Mouse (Mus musculus) thymus, adult 2 months (tissue): Measurements from ENCODE around the gene Rsph14. TPM values are rescaled to one million over a fixed set of nuclear protein-coding genes. Genes with fewer than 3 reads are reported as not detected.

Source experiments
- DNase-seq: peaks from one replicate; pipeline ENCODE4 v3.0.0; 2021
- H3K27ac ChIP-seq: fragments of 200-500 bp; 2 replicates; pipeline ENCODE4 v1.5.1; 2012; ENCODE audit warnings: low read length, control low read depth; ENCODE audit not compliant: control insufficient read depth, insufficient read depth
- H3K27me3 ChIP-seq: fragments of 200-500 bp; 2 replicates; pipeline ENCODE4 v1.6.1; 2012; ENCODE audit warnings: mild to moderate bottlenecking, low read length, moderate library complexity, mixed read lengths; ENCODE audit not compliant: control insufficient read depth, insufficient read depth
- H3K36me3 ChIP-seq: fragments of 200-500 bp; 2 replicates; pipeline ENCODE4 v1.6.1; 2012; ENCODE audit warnings: mild to moderate bottlenecking, low read length, moderate library complexity; ENCODE audit not compliant: control insufficient read depth, insufficient read depth
- H3K4me1 ChIP-seq: fragments of 200-500 bp; replicated peaks from 2 replicates; pipeline ENCODE4 v1.6.1; 2012; ENCODE audit warnings: low read length; ENCODE audit not compliant: control insufficient read depth, insufficient read depth
- H3K4me3 ChIP-seq: fragments of 200-500 bp; 2 replicates; pipeline ENCODE4 v1.5.1; 2012; ENCODE audit warnings: mild to moderate bottlenecking, low read length, control low read depth, moderate library complexity; ENCODE audit not compliant: control insufficient read depth, insufficient read depth
- CTCF ChIP-seq: fragments of 200-500 bp; IDR thresholded peaks from 2 replicates; pipeline ENCODE4 v1.5.1; 2012; ENCODE audit warnings: mild to moderate bottlenecking, control low read depth, low read length, moderate library complexity, borderline replicate concordance; ENCODE audit not compliant: control insufficient read depth, poor library complexity, insufficient read depth; ENCODE audit errors: extremely low read depth
- POLR2A ChIP-seq: fragments of 200-500 bp; IDR thresholded peaks from 2 replicates; pipeline ENCODE4 v1.6.1; 2012; ENCODE audit warnings: mild to moderate bottlenecking, low read length, control low read depth, moderate library complexity; ENCODE audit not compliant: control insufficient read depth, poor library complexity, insufficient read depth; ENCODE audit errors: extremely low read depth
- WGBS: fragments of 180-500 bp; shearing (Covaris S2); methylation state at CpG from one replicate; pipeline ENCODE4 v1.1.7; 2018; 5-methylcytosine and 5-hydroxymethylcytosine counted together
- polyA plus RNA-seq: library from polyadenylated mRNA; depleted of rRNA; stranded (reverse); fragments of >200 nt; gene quantifications from 2 replicates; pipeline ENCODE4 v1.2.3, GENCODE M21; 2012

The Rsph14 gene
- polyA plus RNA-seq, 1 experiment, result not detected

DNA sequence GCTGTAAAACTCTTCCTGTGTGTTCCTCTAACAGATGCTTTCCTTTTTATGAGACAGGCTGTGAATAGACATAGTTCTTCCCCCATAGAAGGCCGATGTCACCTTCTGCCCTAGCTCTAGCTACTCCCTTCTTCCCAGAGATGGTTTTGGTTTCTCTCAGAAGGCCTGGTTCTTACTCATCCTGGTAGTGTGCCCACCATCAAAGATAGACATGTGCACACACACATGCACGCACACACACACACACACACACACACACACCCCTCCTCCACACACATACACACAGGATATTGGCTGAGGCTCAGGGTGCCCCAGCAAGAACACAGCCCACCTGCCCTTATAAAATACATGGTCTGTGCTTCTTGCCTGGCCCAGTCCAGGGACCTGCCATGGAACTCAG lies 63.1 kb downstream of the Rsph14 start:
- no peaks in the 10 kb centered on the region for H3K36me3 ChIP-seq
- H3K27ac ChIP-seq, result no peak overlapping the region
- peaks cover 4% of the 10 kb centered on the region; the same call in 1 of the 2 replicates for H3K4me1 ChIP-seq
- H3K27me3 ChIP-seq, result no peaks in the 10 kb centered on the region
- 91% methylated on average over 2 of the region's 2 CpGs for WGBS
- TF ChIP-seq CTCF, result no peak
- TF ChIP-seq POLR2A, result no peak
- DNase-seq, result no peak
- H3K4me3 ChIP-seq, result no peak overlapping the region

DNA sequence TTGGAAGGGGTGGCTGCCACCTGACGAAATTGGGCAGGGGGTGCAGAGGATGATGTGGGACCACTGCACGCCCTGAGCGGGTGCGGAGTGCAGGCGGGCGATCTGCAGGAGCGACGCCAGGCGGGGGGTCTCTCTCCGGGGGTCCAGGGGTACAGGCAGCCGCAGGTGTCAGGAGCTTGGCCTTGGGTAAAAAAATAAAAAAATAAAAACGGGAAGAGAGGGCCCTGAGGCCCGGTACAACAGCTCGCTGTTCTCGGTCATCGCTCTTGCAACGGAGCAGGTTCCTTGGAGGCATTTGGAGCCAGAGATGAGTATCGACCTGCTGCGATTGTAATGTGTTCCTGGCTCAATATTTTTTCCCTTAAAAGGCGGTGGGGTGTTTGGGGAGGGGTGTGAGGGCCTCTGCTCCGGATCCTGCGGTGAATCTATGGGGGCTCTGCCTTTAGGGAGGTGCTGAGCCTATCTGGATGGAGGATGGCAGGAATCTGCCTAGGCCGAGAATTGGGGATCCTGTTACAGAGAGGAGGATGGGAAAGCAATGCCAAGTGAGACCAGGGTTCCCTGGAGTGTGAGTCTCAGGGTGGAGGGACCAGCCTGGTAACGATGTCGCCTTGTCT lies 64.6 kb downstream of the Rsph14 start:
- WGBS, result 23% methylated on average over 25 of the region's 25 CpGs
- no peak for DNase-seq

DNA sequence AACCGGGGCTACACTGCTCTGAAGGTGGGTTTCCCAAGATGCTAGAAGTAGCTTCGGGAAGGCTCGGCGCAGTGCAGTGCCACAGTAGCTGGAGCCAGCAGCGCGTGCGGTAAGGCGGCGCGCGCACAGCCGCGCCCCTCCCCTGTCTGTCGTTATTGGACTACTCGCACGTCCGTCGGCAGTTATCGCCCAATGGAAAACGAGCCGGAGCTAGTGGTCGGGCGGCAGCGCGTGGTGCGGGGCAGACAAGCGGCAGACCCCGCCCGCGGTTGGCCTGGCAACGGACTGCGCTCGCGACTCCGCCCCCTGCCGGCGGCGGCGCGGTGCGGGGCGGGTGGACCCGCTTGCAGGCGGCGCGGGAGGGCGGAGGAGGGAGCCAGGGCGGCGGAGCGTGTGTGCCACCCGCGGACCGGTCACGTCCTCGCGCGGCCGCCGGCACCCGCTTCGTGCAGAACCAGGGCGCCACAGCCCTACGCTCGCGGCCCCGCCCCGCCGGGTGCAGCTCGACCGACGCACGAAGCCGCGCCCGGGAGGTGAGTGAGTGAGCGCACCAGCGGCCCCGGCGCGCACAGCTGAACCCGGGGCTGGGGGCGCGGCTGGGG lies 65.4 kb downstream of the Rsph14 start, which contains the start of gene Gnaz:
Gene Gnaz (plus strand): TSS at position 328 of the 602 bp plus-strand sequence.
- TF ChIP-seq POLR2A (0 out of 2 replicates have a peak, but pooled peaks have one; percentile 22), CTCF (peak; percentile 91)
- Histone ChIP-seq H3K36me3 (no peaks in the 10 kb centered on the region), H3K27me3 (no peaks in the 10 kb centered on the region), H3K4me3 (peak within 1 kb of the TSS; percentile 44), H3K4me1 (peaks cover 4% of the 10 kb centered on the region; the same call in 1 of the 2 replicates), H3K27ac (no peak within 1 kb of the TSS)
- DNase-seq, result peak; percentile 95
- WGBS, result under 1% methylated on average over 83 of the region's 83 CpGs

More for the DNA sequence above, 64.6 kb downstream of the Rsph14 start:
- Histone ChIP-seq H3K27me3 (no peaks in the 10 kb centered on the region), H3K4me1 (peaks cover 4% of the 10 kb centered on the region; the same call in 1 of the 2 replicates), H3K4me3 (peak overlapping the region; percentile 44; the same call in 1 of the 2 replicates), H3K27ac (no peak overlapping the region), H3K36me3 (no peaks in the 10 kb centered on the region)
- no peak for TF ChIP-seq CTCF

DNA sequence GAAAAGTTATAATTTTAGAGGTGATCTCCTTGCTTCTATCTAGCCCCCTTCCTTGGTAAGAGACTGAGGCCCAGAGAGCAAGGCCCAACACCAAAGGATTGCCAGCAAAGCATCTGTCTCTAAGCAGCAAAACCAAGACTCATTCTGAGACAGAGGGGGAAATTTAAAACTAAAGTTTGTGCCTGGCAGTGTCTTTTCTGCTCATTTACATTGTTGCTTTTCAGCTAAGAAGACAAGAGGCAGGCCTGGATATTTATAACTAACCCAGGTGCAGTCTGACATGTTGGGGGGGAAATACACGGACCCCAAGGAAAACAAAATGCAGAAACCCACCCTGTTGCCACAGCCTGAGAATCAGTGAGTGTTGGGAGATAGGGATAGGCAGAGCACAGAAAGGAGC lies 68.0 kb downstream of the Rsph14 start:
- Histone ChIP-seq H3K36me3 (no peaks in the 10 kb centered on the region), H3K27me3 (no peaks in the 10 kb centered on the region), H3K4me1 (peaks cover 4% of the 10 kb centered on the region; the same call in 1 of the 2 replicates), H3K27ac (no peak overlapping the region), H3K4me3 (no peak overlapping the region)
- DNase-seq, result no peak
- TF ChIP-seq CTCF (no peak), POLR2A (no peak)
- WGBS, result 86% methylated on average over 1 of the region's 1 CpGs

DNA sequence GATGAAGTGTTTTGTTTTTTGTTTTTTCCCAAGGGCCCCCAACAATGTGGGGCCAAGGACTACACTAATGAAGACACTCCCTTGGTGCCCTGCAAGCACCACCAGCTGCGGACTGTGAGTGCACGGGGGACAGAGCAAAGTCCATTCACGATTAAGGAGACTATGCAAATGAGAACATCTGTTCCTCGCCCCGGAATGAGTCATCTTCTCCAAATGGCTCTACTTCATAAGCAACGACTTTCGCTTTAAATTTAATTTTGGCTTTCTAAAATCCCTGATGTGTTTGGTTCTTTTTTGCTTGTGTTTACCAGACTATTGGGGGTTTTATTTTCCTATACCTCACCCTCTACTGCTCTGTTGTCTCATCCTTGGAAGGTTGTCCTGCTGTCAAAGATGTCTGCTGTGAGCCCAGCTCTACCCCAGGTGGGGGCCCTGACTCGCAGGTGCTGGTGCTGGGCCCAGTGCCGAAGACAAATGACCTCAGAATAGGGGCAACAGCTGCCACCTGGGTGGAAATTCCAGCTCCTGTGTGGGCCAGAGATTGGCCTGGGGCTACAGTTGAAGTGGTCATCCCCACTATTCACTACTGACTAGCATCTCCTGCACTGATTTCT lies 79.4 kb downstream of the Rsph14 start:
- H3K36me3 ChIP-seq, result no peaks in the 10 kb centered on the region
- no peaks in the 10 kb centered on the region for H3K4me1 ChIP-seq
- H3K27me3 ChIP-seq, result no peaks in the 10 kb centered on the region
- H3K27ac ChIP-seq, result no peak overlapping the region
- 71% methylated on average over 9 of the region's 9 CpGs for WGBS
- no peak overlapping the region for H3K4me3 ChIP-seq
- DNase-seq, result no peak
- no peak for TF ChIP-seq CTCF
- TF ChIP-seq POLR2A, result no peak

DNA sequence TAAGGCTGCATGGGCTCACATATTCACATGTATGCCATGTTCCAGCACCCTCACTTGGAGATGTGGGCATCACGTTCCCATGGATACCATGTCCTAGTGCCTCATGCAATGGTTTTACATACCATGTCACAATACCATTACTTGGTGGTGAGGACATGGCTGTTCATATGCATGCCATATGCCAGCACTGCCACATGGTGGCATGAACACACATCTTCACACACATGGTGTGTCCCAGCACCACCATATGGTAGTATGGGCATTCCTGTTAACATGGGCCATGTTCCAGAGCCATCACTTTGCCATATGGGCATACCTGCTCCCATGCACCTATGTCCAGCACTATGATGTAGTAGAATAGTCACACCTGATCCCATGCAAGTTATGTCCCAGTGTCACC lies 91.6 kb downstream of the Rsph14 start:
- TF ChIP-seq CTCF (no peak), POLR2A (no peak)
- Histone ChIP-seq H3K4me1 (no peaks in the 10 kb centered on the region), H3K27me3 (no peaks in the 10 kb centered on the region), H3K36me3 (no peaks in the 10 kb centered on the region), H3K4me3 (no peak overlapping the region), H3K27ac (no peak overlapping the region)
- DNase-seq, result no peak
- 100% methylated on average over 1 of the region's 1 CpGs for WGBS

DNA sequence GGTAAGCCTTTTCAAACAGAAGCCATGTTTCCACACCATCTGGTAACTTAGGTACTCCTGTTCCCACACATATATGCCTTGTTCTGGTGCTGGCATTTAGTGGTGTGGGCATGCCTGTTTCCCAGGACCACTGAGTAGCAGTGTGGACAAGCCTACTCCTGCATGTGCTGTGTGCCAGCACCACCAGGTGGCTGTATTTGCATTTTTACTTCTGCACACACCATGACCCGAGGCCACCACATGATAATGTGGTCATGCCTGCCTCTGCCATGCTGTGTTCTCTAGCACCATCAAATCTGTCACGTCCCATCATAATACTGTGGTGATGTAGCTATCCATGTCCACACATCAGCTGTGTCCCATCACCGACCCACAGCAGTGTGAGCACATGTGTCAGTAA lies 93.1 kb downstream of the Rsph14 start:
- TF ChIP-seq CTCF, result no peak
- no peak for TF ChIP-seq POLR2A
- no peaks in the 10 kb centered on the region for H3K27me3 ChIP-seq
- no peaks in the 10 kb centered on the region for H3K36me3 ChIP-seq
- no peak overlapping the region for H3K4me3 ChIP-seq
- DNase-seq, result no peak
- H3K4me1 ChIP-seq, result no peaks in the 10 kb centered on the region
- no peak overlapping the region for H3K27ac ChIP-seq
- whole genome bisulfite sequencing, result 51% methylated on average over 3 of the region's 3 CpGs
